Mouse (Mus musculus) myocyte (in vitro differentiated cells): Measurements from ENCODE around the gene Rrad. TPM values are rescaled to one million over a fixed set of nuclear protein-coding genes. Genes with fewer than 3 reads are reported as not detected.
A peak's percentile ranks its signal among the peaks of the same experiment; 100 is the strongest.

ENCODE experiments used
- H3K27me3 ChIP-seq: one replicate; pipeline ENCODE4 v1.6.1; 2011; ENCODE audit not compliant: control insufficient read depth, insufficient read depth, insufficient read length
- H3K36me3 ChIP-seq: one replicate; pipeline ENCODE4 v1.6.1; 2011; ENCODE audit not compliant: control insufficient read depth, insufficient read depth
- H3K4me2 ChIP-seq: one replicate; pipeline ENCODE4 v1.6.1; 2011; ENCODE audit warnings: low read depth, control low read depth
- H3K4me3 ChIP-seq: one replicate; pipeline ENCODE4 v1.5.1; 2011; ENCODE audit warnings: mild to moderate bottlenecking, control low read depth, moderate library complexity
- H3K79me2 ChIP-seq: one replicate; pipeline ENCODE4 v1.6.1; 2011; ENCODE audit not compliant: control insufficient read depth, insufficient read depth
- H3ac ChIP-seq: one replicate; pipeline ENCODE4 v1.6.1; 2011; ENCODE audit not compliant: control insufficient read depth, insufficient read length
- CEBPB ChIP-seq: IDR thresholded peaks from 2 replicates; pipeline ENCODE4 v1.6.1; 2011; ENCODE audit warnings: mild to moderate bottlenecking, moderate library complexity; ENCODE audit not compliant: poor library complexity, insufficient read depth, severe bottlenecking
- E2F4 ChIP-seq: IDR thresholded peaks from one replicate; pipeline ENCODE4 v1.6.1; 2011; ENCODE audit warnings: mild to moderate bottlenecking, control low read depth, moderate library complexity; ENCODE audit not compliant: insufficient read depth
- MAX ChIP-seq: IDR thresholded peaks from one replicate; pipeline ENCODE4 v1.6.1; 2011; ENCODE audit warnings: low read depth, mild to moderate bottlenecking, control low read depth
- MYOD1 ChIP-seq, 3 experiments: IDR thresholded peaks; one replicate each; pipeline ENCODE4 v1.6.1; 2011; ENCODE audit warnings: control low read depth in 2 of 3, low read depth in 2 of 3, mild to moderate bottlenecking in 2 of 3, moderate library complexity in 1 of 3; ENCODE audit not compliant: insufficient read length in 2 of 3, control insufficient read depth in 1 of 3
- MYOG ChIP-seq, 3 experiments: IDR thresholded peaks; one replicate each; pipeline ENCODE4 v1.6.1; 2011; ENCODE audit warnings: control low read depth in 2 of 3, low read depth in 2 of 3, mild to moderate bottlenecking in 2 of 3; ENCODE audit not compliant: insufficient read length in 2 of 3, control insufficient read depth in 1 of 3, insufficient read depth in 1 of 3
- POLR2A ChIP-seq: IDR thresholded peaks from one replicate; pipeline ENCODE4 v1.6.1; 2011; ENCODE audit warnings: low read depth, mild to moderate bottlenecking, control low read depth, moderate library complexity; ENCODE audit not compliant: insufficient read length
- POLR2AphosphoS2 ChIP-seq: IDR thresholded peaks from one replicate; pipeline ENCODE4 v1.6.1; 2011; ENCODE audit warnings: low read depth, control low read depth; ENCODE audit not compliant: insufficient read length
- REST ChIP-seq: IDR thresholded peaks from one replicate; pipeline ENCODE4 v1.6.1; 2011; ENCODE audit warnings: mild to moderate bottlenecking, control low read depth, moderate library complexity; ENCODE audit not compliant: insufficient read depth, insufficient read length
- SRF ChIP-seq: IDR thresholded peaks from one replicate; pipeline ENCODE4 v1.6.1; 2011; ENCODE audit warnings: low read depth; ENCODE audit not compliant: control insufficient read depth, insufficient read length
- TCF12 ChIP-seq: IDR thresholded peaks from one replicate; pipeline ENCODE4 v1.6.1; 2011; ENCODE audit warnings: mild to moderate bottlenecking, control low read depth; ENCODE audit not compliant: poor library complexity, insufficient read depth, severe bottlenecking
- TCF3 ChIP-seq: IDR thresholded peaks from one replicate; pipeline ENCODE4 v1.6.1; 2011; ENCODE audit warnings: low read depth, control low read depth; ENCODE audit not compliant: insufficient read length
- USF1 ChIP-seq: IDR thresholded peaks from one replicate; pipeline ENCODE4 v1.6.1; 2011; ENCODE audit warnings: low read depth, mild to moderate bottlenecking, control low read depth, moderate library complexity
- polyA plus RNA-seq: library from polyadenylated mRNA; unstranded; fragments of >200 nt; fragmentation: generic; extraction: Trizol; gene quantifications from one replicate; pipeline ENCODE4 v1.2.1, GENCODE M21; 2012; ENCODE audit warnings: missing spikeins

Rrad gene
- polyA plus RNA-seq, 1 experiment: 17.9 TPM

GRCm38 (mm10) chr8:104613119-104613518 lies 18.0 kb downstream of the Rrad start:
- no peak for TF ChIP-seq MYOD1 (IDR thresholded peaks at IDR 0.05; ENCODE audit: control insufficient read depth in 1 of 3, insufficient read length in 2 of 3, low read depth in 2 of 3)
- TF ChIP-seq REST: no peak
- no peak for TF ChIP-seq SRF
- TF ChIP-seq POLR2A: no peak
- no peak for TF ChIP-seq CEBPB
- no peak for TF ChIP-seq MYOG (IDR thresholded peaks at IDR 0.05; ENCODE audit: control insufficient read depth in 1 of 3, insufficient read depth in 1 of 3, insufficient read length in 2 of 3, low read depth in 2 of 3)
- TF ChIP-seq E2F4: no peak
- TF ChIP-seq USF1: no peak
- TF ChIP-seq MAX: no peak
- Histone ChIP-seq H3K79me2 (no peaks in the 10 kb centered on the region), H3ac (no peak overlapping the region), H3K4me3 (no peak overlapping the region), H3K4me2 (no peak overlapping the region), H3K27me3 (peaks cover 14% of the 10 kb centered on the region), H3K36me3 (no peaks in the 10 kb centered on the region)

- no peak overlapping the region for H3ac ChIP-seq
- H3K79me2 ChIP-seq: no peaks in the 10 kb centered on the region
- no peak overlapping the region for H3K4me2 ChIP-seq
- H3K27me3 ChIP-seq: peaks cover 8% of the 10 kb centered on the region
- H3K36me3 ChIP-seq: no peaks in the 10 kb centered on the region
- TF ChIP-seq MYOD1 (IDR thresholded peaks at IDR 0.05; ENCODE audit: control insufficient read depth in 1 of 3, insufficient read length in 2 of 3, low read depth in 2 of 3) (no peak), POLR2AphosphoS2 (no peak), CEBPB (no peak), POLR2A (no peak), REST (no peak), USF1 (no peak), TCF3 (no peak), TCF12 (no peak), MAX (no peak), MYOG (IDR thresholded peaks at IDR 0.05; ENCODE audit: control insufficient read depth in 1 of 3, insufficient read depth in 1 of 3, insufficient read length in 2 of 3, low read depth in 2 of 3) (no peak), E2F4 (no peak), SRF (no peak)
- no peak overlapping the region for H3K4me3 ChIP-seq
These were observed 19.5 kb downstream of the Rrad start for GRCm38 (mm10) chr8:104611613-104612012.

GRCm38 (mm10) chr8:104610185-104610766 lies 20.9 kb downstream of the Rrad start:
- TF ChIP-seq POLR2A (no peak), MYOG (IDR thresholded peaks at IDR 0.05; ENCODE audit: control insufficient read depth in 1 of 3, insufficient read depth in 1 of 3, insufficient read length in 2 of 3, low read depth in 2 of 3) (peak; percentile 70 to 86 (median 78)), TCF3 (no peak), POLR2AphosphoS2 (no peak), MYOD1 (IDR thresholded peaks at IDR 0.05; ENCODE audit: control insufficient read depth in 1 of 3, insufficient read length in 2 of 3, low read depth in 2 of 3) (peak in 2 of 3 experiments; percentile 63 to 83), TCF12 (peak; percentile 24), USF1 (no peak), SRF (no peak), MAX (no peak), REST (no peak)
- Histone ChIP-seq H3K27me3 (no peaks in the 10 kb centered on the region), H3K4me2 (peak overlapping the region; percentile 46), H3K36me3 (no peaks in the 10 kb centered on the region), H3K79me2 (no peaks in the 10 kb centered on the region), H3ac (no peak overlapping the region), H3K4me3 (no peak overlapping the region)

GRCm38 (mm10) chr8:104609222-104609621 lies 21.9 kb downstream of the Rrad start:
- TF ChIP-seq MYOG (IDR thresholded peaks at IDR 0.05; ENCODE audit: control insufficient read depth in 1 of 3, insufficient read depth in 1 of 3, insufficient read length in 2 of 3, low read depth in 2 of 3) (peak in 2 of 3 experiments; percentile 56 to 66), POLR2AphosphoS2 (no peak), TCF3 (no peak), POLR2A (no peak), REST (no peak), E2F4 (no peak), MYOD1 (IDR thresholded peaks at IDR 0.05; ENCODE audit: control insufficient read depth in 1 of 3, insufficient read length in 2 of 3, low read depth in 2 of 3) (peak in 1 of 3 experiments; percentile 58)
- no peak overlapping the region for H3K4me3 ChIP-seq
- H3K4me2 ChIP-seq: no peak overlapping the region
- H3ac ChIP-seq: no peak overlapping the region
- no peaks in the 10 kb centered on the region for H3K27me3 ChIP-seq
- no peaks in the 10 kb centered on the region for H3K79me2 ChIP-seq
- H3K36me3 ChIP-seq: no peaks in the 10 kb centered on the region

- H3K4me2 ChIP-seq: no peak overlapping the region
- no peak overlapping the region for H3ac ChIP-seq
- no peak for TF ChIP-seq E2F4
- peak in 1 of 3 experiments; percentile 11 for TF ChIP-seq MYOD1 (IDR thresholded peaks at IDR 0.05; ENCODE audit: control insufficient read depth in 1 of 3, insufficient read length in 2 of 3, low read depth in 2 of 3)
- no peak for TF ChIP-seq USF1
- no peak for TF ChIP-seq SRF
- no peak for TF ChIP-seq MAX
- H3K27me3 ChIP-seq: no peaks in the 10 kb centered on the region
- no peaks in the 10 kb centered on the region for H3K36me3 ChIP-seq
- no peak overlapping the region for H3K4me3 ChIP-seq
- H3K79me2 ChIP-seq: no peaks in the 10 kb centered on the region
These were observed 23.2 kb downstream of the Rrad start for GRCm38 (mm10) chr8:104607944-104608343.
